Mouse (Mus musculus): ENCODE measurements around the gene Naa16. TPM values are rescaled to one million over a fixed set of nuclear protein-coding genes. Genes with fewer than 3 reads are reported as not detected.
A peak's percentile ranks its signal among the peaks of the same experiment; 100 is the strongest.

Gene Naa16
- total and polyA plus RNA-seq, 2 experiments from 2014 or later: 1.6 to 14.8 TPM

DNA sequence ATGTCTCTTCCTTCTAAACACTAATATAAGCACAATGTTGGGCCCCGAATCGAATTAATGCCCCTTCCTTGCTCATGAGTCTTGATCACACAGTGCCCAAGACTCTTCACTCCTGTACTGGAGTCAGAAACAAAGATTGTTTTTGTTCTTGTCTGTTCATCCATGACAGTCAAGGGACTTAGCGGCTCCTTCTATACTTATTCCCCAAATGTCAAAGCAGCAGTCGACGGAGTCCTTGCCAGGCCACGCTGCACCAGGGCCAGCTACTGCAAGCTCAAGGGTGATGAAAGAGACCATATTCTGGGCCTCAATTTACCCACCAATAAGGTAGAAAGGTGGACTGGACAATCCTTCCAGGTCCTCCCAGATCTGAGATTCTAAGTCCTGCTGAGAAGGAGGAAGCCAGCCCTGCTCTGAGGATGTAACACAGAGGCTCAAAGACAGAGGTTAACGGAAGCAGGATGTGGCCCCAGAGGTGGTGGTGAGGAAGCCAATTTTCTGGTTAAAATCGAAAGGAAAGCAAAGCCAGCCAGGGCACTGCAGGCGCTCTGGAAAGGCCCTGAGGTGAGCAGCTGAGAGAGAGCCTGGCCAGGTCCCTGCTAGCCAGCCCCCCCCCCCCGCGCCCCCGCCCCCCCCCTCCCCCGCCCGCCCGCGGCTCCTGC, 97.3 kb downstream of the Naa16 start:
- ATAC-seq (ENCODE audit: insufficient read depth, low read depth) (no peak), DNase-seq (ENCODE audit: low spot score) (no peak)
- peaks cover 6% of the 10 kb centered on the region; the same call in 1 of the 2 replicates for H3K4me1 ChIP-seq (ENCODE audit: control insufficient read depth, insufficient read depth)
- H3K4me3 ChIP-seq (ENCODE audit: low read depth, low read length): no peak overlapping the region
- TF ChIP-seq CTCF (IDR thresholded peaks at IDR 0.05; ENCODE audit: low read depth): no peak
- TF ChIP-seq EP300 (IDR thresholded peaks at IDR 0.05; ENCODE audit: low read depth): no peak
- 71% methylated on average over 9 of the region's 16 CpGs for WGBS
- peak overlapping the region; percentile 44 for H3K4me2 ChIP-seq (ENCODE audit: low read depth, low read length)
- H3K9ac ChIP-seq (replicated peaks; ENCODE audit: low read depth, low read length): no peak overlapping the region
- peak overlapping the region; percentile 39; the same call in 1 of the 2 replicates for H3K27ac ChIP-seq (ENCODE audit: low read depth)
- H3K27me3 ChIP-seq (ENCODE audit: control insufficient read depth, insufficient read depth, low read length): no peaks in the 10 kb centered on the region
- H3K9me3 ChIP-seq (replicated peaks; ENCODE audit: control insufficient read depth, low read length): no peaks in the 10 kb centered on the region
- H3K36me3 ChIP-seq (replicated peaks; ENCODE audit: control insufficient read depth, insufficient read depth, low read length): no peaks in the 10 kb centered on the region

- Histone ChIP-seq H3K4me1 (ENCODE audit: control insufficient read depth, insufficient read depth) (peaks cover 6% of the 10 kb centered on the region; the same call in 1 of the 2 replicates), H3K36me3 (replicated peaks; ENCODE audit: control insufficient read depth, insufficient read depth, low read length) (no peaks in the 10 kb centered on the region), H3K4me3 (ENCODE audit: low read depth, low read length) (no peak overlapping the region), H3K27ac (ENCODE audit: low read depth) (no peak overlapping the region), H3K9ac (replicated peaks; ENCODE audit: low read depth, low read length) (no peak overlapping the region), H3K27me3 (ENCODE audit: control insufficient read depth, insufficient read depth, low read length) (no peaks in the 10 kb centered on the region), H3K9me3 (replicated peaks; ENCODE audit: control insufficient read depth, low read length) (no peaks in the 10 kb centered on the region), H3K4me2 (ENCODE audit: low read depth, low read length) (no peak overlapping the region)
- WGBS: 93% methylated on average over 4 of the region's 4 CpGs
- no peak for DNase-seq (ENCODE audit: low spot score)
- no peak for TF ChIP-seq CTCF (IDR thresholded peaks at IDR 0.05; ENCODE audit: low read depth)
- TF ChIP-seq EP300 (IDR thresholded peaks at IDR 0.05; ENCODE audit: low read depth): no peak
- ATAC-seq (ENCODE audit: insufficient read depth, low read depth): no peak
Observed at GRCm38 (mm10) chr14:79291629-79292028, 98.9 kb downstream of the Naa16 start.

DNA sequence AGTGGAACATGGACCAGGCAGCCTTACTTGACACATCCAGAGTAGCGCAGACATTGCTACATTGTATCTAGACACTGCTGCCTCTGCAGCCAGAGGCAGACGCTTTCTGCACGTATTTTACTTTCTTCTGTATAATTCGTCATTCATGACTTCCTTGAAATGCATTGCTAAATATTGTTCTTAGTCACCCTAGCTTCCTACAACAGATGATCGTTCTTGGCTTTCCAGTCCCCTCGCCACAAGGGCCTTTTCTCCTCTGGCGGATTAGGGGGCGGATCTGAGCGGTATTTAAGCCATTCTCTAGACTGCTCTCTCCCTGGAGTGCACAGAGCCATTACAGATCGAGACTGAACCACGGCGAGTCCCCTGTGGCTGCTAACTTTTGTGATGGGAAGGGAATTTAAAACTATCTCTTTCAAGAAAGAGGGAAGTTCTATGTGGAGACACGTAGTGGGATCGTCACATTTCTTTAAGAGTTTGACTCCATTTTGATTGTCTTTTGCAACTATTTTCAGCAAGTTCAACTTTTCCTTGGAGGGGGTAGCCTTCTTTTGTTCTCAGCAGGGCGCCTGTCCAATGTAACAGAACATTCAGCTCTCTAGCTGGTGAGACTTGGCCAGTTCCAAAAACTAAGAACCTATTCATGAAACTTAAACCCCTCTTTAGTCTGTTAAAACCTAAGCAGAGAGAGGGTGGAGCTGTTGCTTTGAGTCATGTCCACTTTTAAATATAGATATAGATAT, 99.7 kb downstream of the Naa16 start:
- WGBS: 56% methylated on average over 15 of the region's 15 CpGs
- H3K4me2 ChIP-seq (ENCODE audit: low read depth, low read length): peak overlapping the region; percentile 34; the same call in 1 of the 2 replicates

DNA sequence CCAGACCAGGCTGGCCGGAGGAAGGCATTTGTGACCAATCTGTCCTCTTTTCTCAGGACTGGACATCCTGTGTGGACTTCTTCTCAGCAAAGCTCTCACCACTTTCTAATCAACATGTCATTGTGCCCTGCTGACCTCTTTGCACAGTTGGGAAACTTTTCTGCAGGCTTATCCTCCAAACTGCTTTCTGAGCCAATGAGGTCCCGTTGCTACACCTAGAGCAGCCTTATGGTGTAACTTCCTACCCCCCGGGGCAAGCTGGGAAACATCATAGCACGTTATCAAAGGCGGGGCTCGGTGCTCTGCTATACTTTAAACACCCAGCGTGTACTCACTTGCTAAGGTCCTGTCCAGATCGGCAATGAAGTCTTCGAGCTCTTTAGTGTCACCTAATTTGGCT, 100.7 kb downstream of the Naa16 start:
- ATAC-seq (ENCODE audit: insufficient read depth, low read depth): no peak
- H3K4me2 ChIP-seq (ENCODE audit: low read depth, low read length): peak overlapping the region; percentile 34
- 22% methylated on average over 9 of the region's 9 CpGs for WGBS

More for the DNA sequence above, 99.7 kb downstream of the Naa16 start:
- no peak for TF ChIP-seq CTCF (IDR thresholded peaks at IDR 0.05; ENCODE audit: low read depth)
- TF ChIP-seq EP300 (IDR thresholded peaks at IDR 0.05; ENCODE audit: low read depth): no peak
- Histone ChIP-seq H3K9ac (replicated peaks; ENCODE audit: low read depth, low read length) (no peak overlapping the region), H3K4me3 (ENCODE audit: low read depth, low read length) (no peak overlapping the region), H3K27ac (ENCODE audit: low read depth) (no peak overlapping the region), H3K27me3 (ENCODE audit: control insufficient read depth, insufficient read depth, low read length) (no peaks in the 10 kb centered on the region), H3K36me3 (replicated peaks; ENCODE audit: control insufficient read depth, insufficient read depth, low read length) (no peaks in the 10 kb centered on the region), H3K4me1 (ENCODE audit: control insufficient read depth, insufficient read depth) (peaks cover 6% of the 10 kb centered on the region; the same call in 1 of the 2 replicates), H3K9me3 (replicated peaks; ENCODE audit: control insufficient read depth, low read length) (no peaks in the 10 kb centered on the region)
- DNase-seq (ENCODE audit: low spot score): no peak
- ATAC-seq (ENCODE audit: insufficient read depth, low read depth): no peak

GRCm38 (mm10) chr14:79288280-79288679, 102.3 kb downstream of the Naa16 start:
- H3K9ac ChIP-seq (replicated peaks; ENCODE audit: low read depth, low read length): no peak overlapping the region
- peaks cover 6% of the 10 kb centered on the region; the same call in 1 of the 2 replicates for H3K4me1 ChIP-seq (ENCODE audit: control insufficient read depth, insufficient read depth)
- no peak; the same call in 1 of the 2 replicates for TF ChIP-seq CTCF (IDR thresholded peaks at IDR 0.05; ENCODE audit: low read depth)
- no peak overlapping the region for H3K4me2 ChIP-seq (ENCODE audit: low read depth, low read length)
- H3K27ac ChIP-seq (ENCODE audit: low read depth): no peak overlapping the region
- H3K27me3 ChIP-seq (ENCODE audit: control insufficient read depth, insufficient read depth, low read length): no peaks in the 10 kb centered on the region
- no peaks in the 10 kb centered on the region; the same call in 1 of the 2 replicates for H3K9me3 ChIP-seq (replicated peaks; ENCODE audit: control insufficient read depth, low read length)
- 73% methylated on average over 3 of the region's 3 CpGs for WGBS
- DNase-seq (ENCODE audit: low spot score): no peak
- ATAC-seq (ENCODE audit: insufficient read depth, low read depth): no peak
- H3K36me3 ChIP-seq (replicated peaks; ENCODE audit: control insufficient read depth, insufficient read depth, low read length): no peaks in the 10 kb centered on the region
- no peak overlapping the region for H3K4me3 ChIP-seq (ENCODE audit: low read depth, low read length)

More for the DNA sequence above, 100.7 kb downstream of the Naa16 start:
- H3K4me3 ChIP-seq (ENCODE audit: low read depth, low read length): no peak overlapping the region
- no peaks in the 10 kb centered on the region for H3K27me3 ChIP-seq (ENCODE audit: control insufficient read depth, insufficient read depth, low read length)
- no peak for DNase-seq (ENCODE audit: low spot score)
- no peaks in the 10 kb centered on the region for H3K9me3 ChIP-seq (replicated peaks; ENCODE audit: control insufficient read depth, low read length)
- H3K36me3 ChIP-seq (replicated peaks; ENCODE audit: control insufficient read depth, insufficient read depth, low read length): no peaks in the 10 kb centered on the region
- no peak for TF ChIP-seq EP300 (IDR thresholded peaks at IDR 0.05; ENCODE audit: low read depth)
- no peak for TF ChIP-seq CTCF (IDR thresholded peaks at IDR 0.05; ENCODE audit: low read depth)
- H3K9ac ChIP-seq (replicated peaks; ENCODE audit: low read depth, low read length): no peak overlapping the region
- no peak overlapping the region for H3K27ac ChIP-seq (ENCODE audit: low read depth)
- H3K4me1 ChIP-seq (ENCODE audit: control insufficient read depth, insufficient read depth): peaks cover 6% of the 10 kb centered on the region; the same call in 1 of the 2 replicates

All from heart, postnatal 0 days (tissue).